Mouse (Mus musculus) heart, postnatal 0 days (tissue): Measurements from ENCODE around the gene Pcsk4. TPM values are rescaled to one million over a fixed set of nuclear protein-coding genes. Genes with fewer than 3 reads are reported as not detected.
A peak's percentile ranks its signal among the peaks of the same experiment; 100 is the strongest.

ENCODE experiments used
- ATAC-seq: fragments of 200-750 bp; cut with Nextera tagmentation; 2 replicates; pipeline ENCODE4 v1.8.0; 2017; ENCODE audit warnings: low read depth, moderate number of reproducible peaks, moderate library complexity; ENCODE audit not compliant: insufficient read depth
- DNase-seq: peaks from one replicate; pipeline ENCODE4 v3.0.0-alpha.2; 2016; ENCODE audit warnings: low spot score
- H3K27ac ChIP-seq: fragments of 300-500 bp; sonication (generic); 2 replicates; pipeline ENCODE4 v1.5.1; 2014; ENCODE audit warnings: low read depth, mild to moderate bottlenecking
- H3K27me3 ChIP-seq: fragments of 300-500 bp; sonication (generic); 2 replicates; pipeline ENCODE4 v1.6.1; 2014; ENCODE audit warnings: low read length, mixed read lengths; ENCODE audit not compliant: control insufficient read depth, insufficient read depth
- H3K36me3 ChIP-seq: fragments of 300-500 bp; sonication (generic); replicated peaks from 2 replicates; pipeline ENCODE4 v1.6.1; 2014; ENCODE audit warnings: low read length, mixed read lengths; ENCODE audit not compliant: control insufficient read depth, insufficient read depth
- H3K4me1 ChIP-seq: fragments of 300-500 bp; sonication (generic); 2 replicates; pipeline ENCODE4 v1.6.1; 2014; ENCODE audit warnings: antibody characterized with exemption; ENCODE audit not compliant: control insufficient read depth, insufficient read depth
- H3K4me2 ChIP-seq: fragments of 300-500 bp; sonication (generic); 2 replicates; pipeline ENCODE4 v1.6.1; 2014; ENCODE audit warnings: low read depth, mild to moderate bottlenecking, low read length, moderate library complexity
- H3K4me3 ChIP-seq: fragments of 300-500 bp; sonication (generic); 2 replicates; pipeline ENCODE4 v1.5.1; 2014; ENCODE audit warnings: low read depth, low read length
- H3K9ac ChIP-seq: fragments of 300-500 bp; sonication (generic); replicated peaks from 2 replicates; pipeline ENCODE4 v1.6.1; 2014; ENCODE audit warnings: low read depth, low read length, mixed read lengths
- H3K9me3 ChIP-seq: fragments of 300-500 bp; sonication (generic); replicated peaks from 2 replicates; pipeline ENCODE4 v1.6.1; 2016; ENCODE audit warnings: low read length; ENCODE audit not compliant: control insufficient read depth
- CTCF ChIP-seq: IDR thresholded peaks from 2 replicates; pipeline ENCODE4 v1.5.1; 2016; ENCODE audit warnings: antibody characterized with exemption, control low read depth, low read depth
- EP300 ChIP-seq: IDR thresholded peaks from 2 replicates; pipeline ENCODE4 v1.6.1; 2016; ENCODE audit warnings: antibody characterized with exemption, low read depth
- WGBS: fragments of 180-500 bp; shearing (Covaris S2); extraction: QIAGEN DNeasy Blood & Tissue Kit; methylation state at CpG from one replicate; pipeline ENCODE4 v1.1.7; 2014; 5-methylcytosine and 5-hydroxymethylcytosine counted together
- polyA plus RNA-seq: library from polyadenylated mRNA; unstranded; fragments of >200 nt; fragmentation: Nextera tagmentation; extraction: Ambion mirVana; gene quantifications from 2 replicates; pipeline ENCODE4 v1.2.1, GENCODE M21; 2015
- total RNA-seq: library from RNA; depleted of rRNA; stranded (reverse); fragments of >200 nt; gene quantifications from 2 replicates; pipeline ENCODE4 v1.2.3, GENCODE M21; 2014; ENCODE audit warnings: low replicate concordance

Gene Pcsk4
- total and polyA plus RNA-seq, 2 experiments from 2014 or later = 2.1 TPM; not detected in 1

- Histone ChIP-seq H3K36me3 (no peaks in the 10 kb centered on the region), H3K4me3 (no peak overlapping the region), H3K4me2 (no peak overlapping the region), H3K27me3 (peaks cover 41% of the 10 kb centered on the region), H3K9ac (no peak overlapping the region), H3K27ac (no peak overlapping the region), H3K9me3 (no peaks in the 10 kb centered on the region), H3K4me1 (no peaks in the 10 kb centered on the region)
- ATAC-seq = no peak
- DNase-seq = no peak
- WGBS = 86% methylated on average over 12 of the region's 12 CpGs
- no peak for TF ChIP-seq EP300
- no peak for TF ChIP-seq CTCF
Measured at GRCm38 (mm10) chr10:80336263-80336662, 7.0 kb upstream of the Pcsk4 start.

- Histone ChIP-seq H3K9ac (no peak overlapping the region), H3K27ac (no peak overlapping the region), H3K36me3 (no peaks in the 10 kb centered on the region), H3K9me3 (no peaks in the 10 kb centered on the region), H3K4me1 (peaks cover 4% of the 10 kb centered on the region; the same call in 1 of the 2 replicates), H3K27me3 (peaks cover 37% of the 10 kb centered on the region), H3K4me3 (no peak overlapping the region), H3K4me2 (no peak overlapping the region)
- ATAC-seq = no peak
- no peak for DNase-seq
- 85% methylated on average over 5 of the region's 5 CpGs for WGBS
- TF ChIP-seq EP300 = no peak
- TF ChIP-seq CTCF = no peak
Measured at GRCm38 (mm10) chr10:80332525-80332989, 3.3 kb upstream of the Pcsk4 start.

GRCm38 (mm10) chr10:80331636-80332524, 2.6 kb upstream of the Pcsk4 start:
- no peak for ATAC-seq
- Histone ChIP-seq H3K27me3 (peaks cover 37% of the 10 kb centered on the region), H3K4me1 (peaks cover 4% of the 10 kb centered on the region; the same call in 1 of the 2 replicates), H3K36me3 (no peaks in the 10 kb centered on the region), H3K9me3 (no peaks in the 10 kb centered on the region), H3K4me2 (no peak overlapping the region), H3K27ac (no peak overlapping the region), H3K4me3 (no peak overlapping the region), H3K9ac (no peak overlapping the region)
- TF ChIP-seq CTCF (no peak), EP300 (no peak)
- no peak for DNase-seq
- WGBS = 66% methylated on average over 10 of the region's 10 CpGs

- Histone ChIP-seq H3K9ac (no peak overlapping the region), H3K27ac (no peak overlapping the region), H3K9me3 (no peaks in the 10 kb centered on the region), H3K4me2 (no peak overlapping the region), H3K4me3 (no peak overlapping the region), H3K36me3 (no peaks in the 10 kb centered on the region), H3K4me1 (peaks cover 4% of the 10 kb centered on the region; the same call in 1 of the 2 replicates), H3K27me3 (peaks cover 37% of the 10 kb centered on the region)
- no peak for ATAC-seq
- 48% methylated on average over 2 of the region's 2 CpGs for WGBS
- no peak for DNase-seq
- no peak for TF ChIP-seq EP300
- no peak for TF ChIP-seq CTCF
Measured at GRCm38 (mm10) chr10:80330888-80331287, 1.6 kb upstream of the Pcsk4 start.

GRCm38 (mm10) chr10:80330084-80330483, 786 bp upstream of the Pcsk4 start:
- DNase-seq (no peak), ATAC-seq (no peak)
- H3K9ac ChIP-seq = no peak overlapping the region
- H3K27ac ChIP-seq = no peak overlapping the region
- peak overlapping the region; percentile 33 for H3K4me3 ChIP-seq
- WGBS = 2% methylated on average over 41 of the region's 41 CpGs
- peak overlapping the region; percentile 62 for H3K4me2 ChIP-seq
- H3K9me3 ChIP-seq = no peaks in the 10 kb centered on the region
- H3K27me3 ChIP-seq = peaks cover 37% of the 10 kb centered on the region
- H3K4me1 ChIP-seq = peaks cover 4% of the 10 kb centered on the region; the same call in 1 of the 2 replicates
- TF ChIP-seq CTCF (no peak), EP300 (no peak)
- no peaks in the 10 kb centered on the region for H3K36me3 ChIP-seq
